Mouse (Mus musculus) forebrain, embryonic 14.5 days (tissue): ENCODE results near the gene Foxf1. TPM values are rescaled to one million over a fixed set of nuclear protein-coding genes. Genes with fewer than 3 reads are reported as not detected.
A peak's percentile ranks its signal among the peaks of the same experiment; 100 is the strongest.

Experiments
- ATAC-seq: fragments of 200-750 bp; cut with Nextera tagmentation; 2 replicates; pipeline ENCODE4 v1.8.0; 2017; ENCODE audit warnings: mild to moderate bottlenecking, moderate library complexity
- DNase-seq: peaks from one replicate; pipeline ENCODE4 v3.0.0-alpha.2; 2015; ENCODE audit warnings: low spot score
- H3K27ac ChIP-seq: fragments of 300-500 bp; sonication (generic); 2 replicates; pipeline ENCODE4 v1.5.1; 2014; ENCODE audit warnings: low read depth, mild to moderate bottlenecking, control low read depth, low read length, moderate library complexity
- H3K27me3 ChIP-seq: fragments of 300-500 bp; sonication (generic); replicated peaks from 2 replicates; pipeline ENCODE4 v1.6.1; 2014; ENCODE audit warnings: low read length, control low read depth, mixed read lengths; ENCODE audit not compliant: control insufficient read depth, insufficient read depth
- H3K36me3 ChIP-seq: fragments of 300-500 bp; sonication (generic); 2 replicates; pipeline ENCODE4 v1.6.1; 2014; ENCODE audit warnings: low read length, control low read depth; ENCODE audit not compliant: control insufficient read depth, insufficient read depth
- H3K4me1 ChIP-seq: fragments of 300-500 bp; sonication (generic); 2 replicates; pipeline ENCODE4 v1.6.1; 2014; ENCODE audit warnings: antibody characterized with exemption, low read length, control low read depth; ENCODE audit not compliant: control insufficient read depth, insufficient read depth
- H3K4me2 ChIP-seq: fragments of 300-500 bp; sonication (generic); 2 replicates; pipeline ENCODE4 v1.6.1; 2014; ENCODE audit warnings: mild to moderate bottlenecking, control low read depth, low read length
- H3K4me3 ChIP-seq: fragments of 300-500 bp; sonication (generic); 2 replicates; pipeline ENCODE4 v1.5.1; 2014; ENCODE audit warnings: low read depth, low read length, control low read depth
- H3K9ac ChIP-seq: fragments of 300-500 bp; sonication (generic); 2 replicates; pipeline ENCODE4 v1.6.1; 2014; ENCODE audit warnings: mild to moderate bottlenecking, low read length, control low read depth, moderate library complexity
- H3K9me3 ChIP-seq: fragments of 300-500 bp; sonication (generic); replicated peaks from 2 replicates; pipeline ENCODE4 v1.6.1; 2016; ENCODE audit warnings: low read length, control low read depth, mixed read lengths; ENCODE audit not compliant: control insufficient read depth
- WGBS: fragments of 180-500 bp; shearing (Covaris S2); extraction: QIAGEN DNeasy Blood & Tissue Kit; methylation state at CpG from one replicate; pipeline ENCODE4 v1.1.7; 2014; 5-methylcytosine and 5-hydroxymethylcytosine counted together
- polyA plus RNA-seq: library from polyadenylated mRNA; unstranded; fragments of >200 nt; fragmentation: Nextera tagmentation; extraction: Ambion mirVana; gene quantifications from 2 replicates; pipeline ENCODE4 v1.2.1, GENCODE M21; 2014

Gene Foxf1
- polyA plus RNA-seq, 1 experiment from 2014 or later = 0.52 TPM

DNA sequence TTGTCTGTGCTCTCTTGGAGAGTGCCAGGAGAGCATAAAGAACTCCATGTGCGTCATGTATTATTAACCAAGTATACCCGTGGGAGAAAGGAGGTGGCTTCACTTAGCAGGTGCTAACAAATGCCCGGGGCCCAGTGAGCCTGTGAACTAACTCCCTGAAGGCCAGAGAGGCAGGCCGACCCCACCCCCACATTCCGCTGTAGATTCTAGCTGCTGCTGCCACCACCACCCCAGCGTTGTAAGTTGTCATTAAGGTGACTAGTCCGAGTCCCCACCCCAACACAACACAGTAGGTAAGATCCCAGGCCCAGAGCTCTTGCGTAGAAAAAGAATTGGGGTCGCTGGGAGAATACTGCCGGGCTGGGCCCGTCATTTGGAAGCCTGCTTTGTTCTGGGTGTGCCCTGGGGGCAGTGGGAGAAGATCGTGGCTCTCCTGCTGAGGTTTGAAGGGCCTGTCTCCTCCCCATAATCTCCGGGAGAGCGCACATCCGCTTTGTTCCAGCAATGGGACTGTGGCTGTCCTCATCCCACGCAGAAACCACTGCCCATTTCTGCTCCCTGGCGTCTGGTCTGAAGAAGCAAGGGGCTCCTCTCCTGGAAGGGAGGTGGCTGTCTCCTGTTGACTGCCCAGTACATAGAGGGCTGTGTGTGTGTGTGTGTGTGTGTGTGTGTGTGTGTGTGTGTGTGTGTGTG, 40.5 kb downstream of the Foxf1 start:
- no peaks in the 10 kb centered on the region for H3K36me3 ChIP-seq
- H3K4me2 ChIP-seq = no peak overlapping the region
- H3K4me1 ChIP-seq = no peaks in the 10 kb centered on the region
- 2% methylated on average over 17 of the region's 17 CpGs for WGBS
- H3K9ac ChIP-seq = no peak overlapping the region
- no peak overlapping the region for H3K4me3 ChIP-seq
- ATAC-seq (no peak), DNase-seq (no peak)
- H3K9me3 ChIP-seq = no peaks in the 10 kb centered on the region
- H3K27ac ChIP-seq = no peak overlapping the region
- H3K27me3 ChIP-seq = peaks cover 98% of the 10 kb centered on the region

DNA sequence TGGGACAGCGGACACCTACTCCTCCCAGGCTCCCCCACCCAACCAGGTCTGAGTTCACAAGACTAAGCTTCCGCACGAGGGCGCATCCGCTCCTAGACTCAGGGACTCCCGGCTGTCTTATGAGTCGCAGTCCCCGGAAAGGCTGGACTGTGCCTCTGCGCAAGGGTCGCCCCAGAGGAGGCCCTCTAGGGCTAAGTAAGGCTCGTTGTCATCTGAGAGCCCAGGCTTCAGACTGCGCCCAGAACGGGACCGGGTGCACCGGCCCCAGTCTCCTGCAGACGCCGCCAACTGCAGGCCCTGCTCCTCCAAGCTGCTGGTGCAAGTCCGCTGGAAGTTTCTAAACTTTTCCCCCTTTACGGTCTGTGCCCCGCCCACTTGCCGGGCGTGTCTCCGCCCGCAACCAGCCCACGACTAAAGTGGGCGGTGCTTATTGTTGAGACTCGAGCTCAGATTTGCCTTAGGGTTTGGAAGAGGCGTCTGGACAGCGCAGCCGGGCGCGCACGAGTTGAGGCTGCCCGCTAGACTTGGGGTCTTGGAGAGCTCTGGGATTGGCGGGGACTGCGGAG, 41.2 kb downstream of the Foxf1 start:
- no peaks in the 10 kb centered on the region for H3K4me1 ChIP-seq
- peak overlapping the region; percentile 14; the same call in 1 of the 2 replicates for H3K4me3 ChIP-seq
- H3K9ac ChIP-seq = no peak overlapping the region

DNA sequence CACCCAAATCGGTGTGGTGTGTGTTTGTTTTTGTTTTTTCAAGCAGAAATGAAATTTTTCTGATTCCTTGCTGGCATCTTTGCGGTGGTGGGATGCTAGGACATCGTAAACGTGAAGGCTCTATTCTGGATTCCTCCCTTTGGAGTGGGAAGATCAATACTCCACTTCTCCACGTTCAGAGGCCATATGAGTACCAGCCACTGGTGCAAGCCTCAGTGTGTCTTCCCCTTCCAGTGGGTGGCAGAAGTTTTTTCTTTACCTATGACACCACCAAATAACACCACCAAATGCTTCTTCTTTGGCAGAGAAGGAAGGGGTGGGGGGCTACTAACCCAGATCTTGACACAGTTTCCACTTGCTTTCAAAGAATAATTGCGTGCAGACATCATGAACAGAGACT, 42.0 kb downstream of the Foxf1 start:
- H3K9ac ChIP-seq = no peak overlapping the region
- H3K27me3 ChIP-seq = peaks cover 98% of the 10 kb centered on the region
- no peak for ATAC-seq
- H3K4me2 ChIP-seq = peak overlapping the region; percentile 43; the same call in 1 of the 2 replicates
- no peak overlapping the region for H3K4me3 ChIP-seq
- 5% methylated on average over 6 of the region's 6 CpGs for WGBS
- no peaks in the 10 kb centered on the region for H3K36me3 ChIP-seq
- no peaks in the 10 kb centered on the region for H3K4me1 ChIP-seq
- H3K9me3 ChIP-seq = no peaks in the 10 kb centered on the region
- H3K27ac ChIP-seq = no peak overlapping the region
- DNase-seq = no peak

More for the DNA sequence above, 41.2 kb downstream of the Foxf1 start:
- ATAC-seq (peak; percentile 61), DNase-seq (peak; percentile 78)
- H3K4me2 ChIP-seq = peak overlapping the region; percentile 43
- H3K9me3 ChIP-seq = no peaks in the 10 kb centered on the region
- no peak overlapping the region for H3K27ac ChIP-seq
- WGBS = under 1% methylated on average over 35 of the region's 36 CpGs
- H3K27me3 ChIP-seq = peaks cover 98% of the 10 kb centered on the region
- no peaks in the 10 kb centered on the region for H3K36me3 ChIP-seq

DNA sequence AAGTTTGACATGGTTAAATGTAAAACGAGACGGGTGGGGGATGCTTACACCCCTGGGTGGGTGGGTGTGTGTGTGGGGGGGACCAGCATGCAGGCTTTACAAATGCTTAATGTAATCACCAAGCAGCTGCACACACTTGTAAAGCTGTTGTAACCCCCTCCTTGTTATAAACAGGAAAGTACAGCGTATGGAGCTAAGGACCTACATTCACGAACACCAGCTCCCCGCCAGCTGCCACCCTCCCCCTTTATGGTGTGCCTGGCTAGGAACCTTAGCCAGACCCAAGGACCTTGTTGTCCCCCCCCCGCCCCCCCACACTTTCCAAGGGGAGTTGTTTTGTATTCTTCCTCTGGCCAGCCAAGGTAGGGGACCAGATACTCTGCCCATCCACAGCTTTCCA, 42.5 kb downstream of the Foxf1 start:
- no peak for DNase-seq
- H3K9me3 ChIP-seq = no peaks in the 10 kb centered on the region
- WGBS = 2% methylated on average over 5 of the region's 6 CpGs
- H3K4me1 ChIP-seq = no peaks in the 10 kb centered on the region
- H3K27ac ChIP-seq = no peak overlapping the region
- H3K36me3 ChIP-seq = no peaks in the 10 kb centered on the region
- no peak for ATAC-seq
- peaks cover 95% of the 10 kb centered on the region for H3K27me3 ChIP-seq
- H3K4me3 ChIP-seq = no peak overlapping the region
- H3K4me2 ChIP-seq = no peak overlapping the region
- H3K9ac ChIP-seq = no peak overlapping the region

DNA sequence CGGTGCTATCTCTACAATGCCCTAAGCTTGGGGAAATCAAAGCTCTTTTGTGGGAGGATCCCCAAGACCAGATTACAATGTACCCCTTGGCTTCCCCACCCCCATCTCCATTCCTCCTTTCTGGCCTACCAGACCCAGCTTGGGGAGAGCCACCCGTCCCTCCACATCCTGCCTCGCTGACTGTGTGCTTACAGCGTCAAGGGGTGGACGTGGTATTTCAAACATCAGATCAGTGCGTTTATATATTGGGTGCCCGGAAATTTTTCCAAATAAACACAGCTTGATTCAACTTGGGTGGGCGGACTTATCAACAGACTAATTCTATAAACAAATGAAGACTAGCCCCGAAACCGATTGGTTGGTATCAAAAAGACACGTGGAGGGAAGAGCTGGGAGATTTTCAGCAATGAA, 43.1 kb downstream of the Foxf1 start:
- no peaks in the 10 kb centered on the region for H3K9me3 ChIP-seq
- ATAC-seq = no peak

DNA sequence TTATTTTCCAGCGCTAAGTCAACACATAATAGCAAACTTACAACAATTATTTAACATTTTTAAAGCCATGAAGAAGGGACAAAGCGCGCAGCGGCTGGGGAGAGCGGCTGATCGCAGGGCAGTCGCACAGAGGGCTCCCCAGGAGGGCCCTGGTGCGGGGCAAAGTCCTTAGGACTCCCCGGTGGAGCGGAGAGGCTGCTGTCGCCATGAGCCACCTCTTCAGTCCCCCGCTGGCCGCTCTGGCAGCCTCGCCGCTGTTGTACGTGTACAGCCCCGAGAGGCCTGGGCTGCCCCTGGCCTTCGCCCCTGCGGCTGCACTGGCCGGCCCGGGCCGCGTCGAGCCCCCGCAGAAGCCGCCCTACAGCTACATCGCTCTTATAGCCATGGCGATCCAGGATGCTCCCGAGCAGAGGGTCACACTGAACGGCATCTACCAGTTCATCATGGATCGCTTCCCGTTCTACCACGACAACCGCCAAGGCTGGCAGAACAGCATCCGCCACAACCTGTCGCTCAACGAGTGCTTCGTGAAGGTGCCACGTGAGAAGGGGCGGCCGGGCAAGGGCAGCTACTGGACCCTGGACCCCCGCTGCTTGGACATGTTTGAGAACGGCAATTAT, 43.7 kb downstream of the Foxf1 start, which contains the start of gene Foxl1:
TSS of gene Foxl1 (plus strand) at position 185 of the 620 bp plus-strand sequence.
- Histone ChIP-seq H3K9ac (no peak within 1 kb of the TSS), H3K27ac (no peak within 1 kb of the TSS), H3K4me2 (0 out of 2 replicates have a peak within 1 kb of the TSS, but pooled peaks have one; percentile 5), H3K9me3 (no peaks in the 10 kb centered on the region), H3K4me3 (no peak within 1 kb of the TSS), H3K4me1 (no peaks in the 10 kb centered on the region), H3K36me3 (no peaks in the 10 kb centered on the region), H3K27me3 (peaks cover 89% of the 10 kb centered on the region)
- no peak for ATAC-seq
- DNase-seq = no peak
- WGBS = under 1% methylated on average over 43 of the region's 43 CpGs

More for the DNA sequence above, 43.1 kb downstream of the Foxf1 start:
- Histone ChIP-seq H3K4me2 (no peak overlapping the region), H3K4me3 (no peak overlapping the region), H3K4me1 (no peaks in the 10 kb centered on the region), H3K27ac (no peak overlapping the region), H3K27me3 (peaks cover 90% of the 10 kb centered on the region), H3K36me3 (no peaks in the 10 kb centered on the region), H3K9ac (no peak overlapping the region)
- WGBS = 2% methylated on average over 11 of the region's 11 CpGs
- DNase-seq = no peak

DNA sequence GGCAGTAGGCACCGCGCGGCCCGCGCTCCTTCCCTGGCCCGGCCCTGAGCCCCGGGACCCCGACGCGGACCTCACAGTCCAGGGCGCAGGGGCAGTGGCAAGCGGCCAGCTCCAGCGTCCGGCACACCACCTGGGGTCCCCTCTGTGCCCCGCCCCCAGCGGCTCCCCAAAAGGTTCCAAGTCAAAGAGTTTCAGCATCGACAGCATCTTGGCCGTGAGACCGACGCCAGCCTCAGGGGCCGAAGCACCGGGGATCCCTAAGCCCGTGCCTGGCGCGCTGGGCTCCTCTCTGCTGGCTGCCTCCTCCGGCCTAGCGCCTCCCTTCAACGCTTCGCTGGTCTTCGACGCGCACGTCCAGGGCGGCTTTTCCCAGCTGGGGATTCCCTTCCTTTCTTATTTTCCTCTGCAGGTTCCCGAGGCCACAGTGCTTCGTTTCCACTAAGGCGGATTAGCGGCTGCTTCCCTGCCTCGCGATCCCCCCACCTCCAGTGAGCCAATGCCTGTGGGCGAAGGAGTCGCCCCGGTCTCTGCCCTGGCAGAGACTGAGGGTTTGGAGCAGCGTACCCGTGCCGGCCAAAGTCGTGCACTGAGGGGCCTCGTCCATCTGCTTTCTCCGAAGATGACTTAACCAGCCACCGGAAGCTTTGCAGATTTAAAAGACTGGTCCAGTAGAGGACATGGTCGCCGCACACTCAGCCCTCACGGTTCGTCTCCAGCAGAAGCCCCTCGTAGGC, 44.5 kb downstream of the Foxf1 start:
- ATAC-seq (no peak), DNase-seq (no peak)
- Histone ChIP-seq H3K9me3 (no peaks in the 10 kb centered on the region), H3K4me2 (0 out of 2 replicates have a peak overlapping the region, but pooled peaks have one; percentile 5), H3K36me3 (no peaks in the 10 kb centered on the region), H3K27me3 (peaks cover 81% of the 10 kb centered on the region), H3K27ac (no peak overlapping the region), H3K9ac (no peak overlapping the region), H3K4me3 (no peak overlapping the region), H3K4me1 (no peaks in the 10 kb centered on the region)
- under 1% methylated on average over 55 of the region's 55 CpGs for WGBS

DNA sequence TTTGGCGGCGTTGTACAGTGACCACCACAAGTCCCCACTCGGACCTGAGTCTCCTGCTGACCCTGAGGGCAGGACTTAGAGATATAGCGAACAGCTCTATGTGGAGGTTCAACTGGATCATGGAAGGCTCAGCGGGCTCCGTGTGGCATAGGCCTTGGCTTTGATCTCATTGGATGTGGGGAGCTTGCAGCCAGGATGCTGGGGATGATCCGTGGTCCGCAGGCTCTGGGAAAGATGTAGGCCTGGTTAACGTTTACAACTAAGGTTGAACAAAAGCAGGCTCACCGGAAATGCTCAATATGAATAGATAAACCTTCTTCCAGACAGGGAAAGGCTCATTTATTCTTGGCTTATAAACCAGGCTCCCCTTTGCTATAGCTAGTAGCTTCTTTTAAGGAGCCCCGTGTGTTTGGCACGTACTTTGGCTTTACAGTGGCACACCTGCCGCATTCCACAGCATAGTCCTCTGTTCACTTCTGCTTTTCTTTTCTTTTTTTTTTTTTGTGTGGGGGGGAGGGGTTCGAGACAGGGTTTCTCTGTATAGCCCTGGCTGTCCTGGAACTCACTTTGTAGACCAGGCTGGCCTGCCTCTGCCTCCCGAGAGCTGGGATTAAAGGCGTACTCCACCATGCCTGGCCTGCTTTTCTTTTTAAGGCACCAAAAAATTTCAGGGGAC, 45.2 kb downstream of the Foxf1 start:
- Histone ChIP-seq H3K4me2 (no peak overlapping the region), H3K4me1 (no peaks in the 10 kb centered on the region), H3K36me3 (no peaks in the 10 kb centered on the region), H3K27ac (no peak overlapping the region), H3K4me3 (no peak overlapping the region), H3K9me3 (no peaks in the 10 kb centered on the region), H3K27me3 (peaks cover 76% of the 10 kb centered on the region), H3K9ac (no peak overlapping the region)
- ATAC-seq (no peak), DNase-seq (no peak)
- 10% methylated on average over 16 of the region's 16 CpGs for WGBS
